33 mouse cellular contexts compared by ENCODE assay signal in the genomic region with DNA sequence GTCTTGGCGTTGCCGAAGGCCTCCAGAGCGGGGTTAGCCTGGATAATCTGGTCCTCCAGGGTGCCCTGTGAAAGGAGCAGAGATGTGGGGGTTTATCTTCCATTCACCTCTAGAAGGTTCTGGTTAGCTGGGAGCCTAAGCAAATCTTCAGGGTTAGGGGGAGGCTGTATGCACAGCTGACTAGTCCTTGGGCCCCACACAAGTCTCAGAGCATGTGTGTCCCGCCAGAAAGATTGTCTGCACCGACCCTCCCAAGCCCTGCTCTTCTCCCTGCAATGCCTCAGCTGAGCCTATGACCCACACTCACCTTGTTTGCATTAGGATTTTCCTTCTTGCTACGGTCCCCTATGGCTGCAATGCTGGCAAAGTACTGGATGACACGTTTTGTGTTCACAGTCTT. TPM values are rescaled to one million over a fixed set of nuclear protein-coding genes. Genes with fewer than 3 reads are reported as not detected.
DNase-seq lines count a peak whose midpoint lies in the region; ATAC-seq and TF ChIP-seq lines count a peak whose summit lies in the region.
"Had no signal": no experiment of that assay in that cellular context is flagged by ENCODE, and none has a peak within 500 bp of the region (broad histone marks: within the 10 kb centered on the region; RNA-seq: fewer than 3 reads in every experiment).

No protein-coding gene starts in this region.

- H3K9ac ChIP-seq in heart, embryonic 11.5 days (ENCODE audit: low read depth, low read length): peak overlapping the region; percentile 86
- H3K9ac ChIP-seq in heart, embryonic 14.5 days (ENCODE audit: low read length): peak overlapping the region; percentile 83
- peak overlapping the region; percentile 98 for H3K9ac ChIP-seq in heart, postnatal 0 days (replicated peaks; ENCODE audit: low read depth, low read length)
- H3K9ac ChIP-seq: embryonic facial prominence, embryonic 12.5 days; embryonic facial prominence, embryonic 15.5 days; forebrain, postnatal 0 days; hindbrain, embryonic 12.5 days; hindbrain, embryonic 15.5 days had no signal

- H3K36me3 ChIP-seq in heart, embryonic 11.5 days (ENCODE audit: control insufficient read depth, insufficient read depth, low read length): peaks cover 2% of the 10 kb centered on the region; the same call in 1 of the 2 replicates
- H3K36me3 ChIP-seq in heart, embryonic 14.5 days (ENCODE audit: control insufficient read depth, insufficient read depth, low read length): peaks cover 71% of the 10 kb centered on the region
- H3K36me3 ChIP-seq in heart, postnatal 0 days (replicated peaks; ENCODE audit: control insufficient read depth, insufficient read depth, low read length): peaks cover 74% of the 10 kb centered on the region
- H3K36me3 ChIP-seq: embryonic facial prominence, embryonic 12.5 days; embryonic facial prominence, embryonic 15.5 days; hindbrain, embryonic 12.5 days; hindbrain, embryonic 15.5 days had no signal

- H3K4me1 ChIP-seq in heart, embryonic 11.5 days (ENCODE audit: control insufficient read depth, insufficient read depth, low read length): peaks cover 3% of the 10 kb centered on the region; the same call in 1 of the 2 replicates
- peaks cover 23 to 36% of the 10 kb centered on the region in 2 experiments for H3K4me1 ChIP-seq in heart, embryonic 14.5 days (ENCODE audit: control insufficient read depth in 2 of 2, insufficient read depth in 2 of 2, low read length in 2 of 2)
- H3K4me1 ChIP-seq in heart, postnatal 0 days (ENCODE audit: control insufficient read depth, insufficient read depth): no peaks in the 10 kb centered on the region
- H3K4me1 ChIP-seq: embryonic facial prominence, embryonic 12.5 days; embryonic facial prominence, embryonic 15.5 days; hindbrain, embryonic 12.5 days; hindbrain, embryonic 15.5 days had no signal

- H3K27me3 ChIP-seq in heart, embryonic 11.5 days (ENCODE audit: control insufficient read depth, insufficient read depth, low read length): no peaks in the 10 kb centered on the region; the same call in 1 of the 2 replicates
- no peaks in the 10 kb centered on the region for H3K27me3 ChIP-seq in heart, embryonic 14.5 days (ENCODE audit: control insufficient read depth, insufficient read depth, low read length)
- H3K27me3 ChIP-seq in heart, postnatal 0 days (ENCODE audit: control insufficient read depth, insufficient read depth, low read length): no peaks in the 10 kb centered on the region
- H3K27me3 ChIP-seq: embryonic facial prominence, embryonic 12.5 days; embryonic facial prominence, embryonic 15.5 days; hindbrain, embryonic 12.5 days; hindbrain, embryonic 15.5 days had no signal

- peak overlapping the region; percentile 51 for H3K4me3 ChIP-seq in heart, embryonic 11.5 days (ENCODE audit: low read depth, low read length)
- peak overlapping the region; percentile 42 to 62 for H3K4me3 ChIP-seq in heart, embryonic 14.5 days (ENCODE audit: control insufficient read depth in 1 of 2, insufficient read depth in 1 of 2, low read depth in 1 of 2, low read length in 2 of 2)
- H3K4me3 ChIP-seq in heart, postnatal 0 days (ENCODE audit: low read depth, low read length): peak overlapping the region; percentile 70
- H3K4me3 ChIP-seq: embryonic facial prominence, embryonic 12.5 days; embryonic facial prominence, embryonic 15.5 days; gastrocnemius, adult 2 months; hindbrain, embryonic 12.5 days; hindbrain, embryonic 15.5 days had no signal

- no peak for TF ChIP-seq CTCF in heart, postnatal 0 days (IDR thresholded peaks at IDR 0.05; ENCODE audit: low read depth)

- intact Hi-C loops in heart, postnatal 14 days (cut with DNase I): no loop called here

- H3K27ac ChIP-seq in heart, embryonic 11.5 days (ENCODE audit: low read depth, low read length): peak overlapping the region; percentile 95
- peak overlapping the region; percentile 71 to 87 for H3K27ac ChIP-seq in heart, embryonic 14.5 days (replicated peaks in 1 of 2; ENCODE audit: control insufficient read depth in 1 of 2, insufficient read depth in 1 of 2, low read depth in 2 of 2, low read length in 2 of 2)
- peak overlapping the region; percentile 96 for H3K27ac ChIP-seq in heart, postnatal 0 days (ENCODE audit: low read depth)
- H3K27ac ChIP-seq: embryonic facial prominence, embryonic 12.5 days; embryonic facial prominence, embryonic 15.5 days; gastrocnemius, adult 2 months; hindbrain, embryonic 12.5 days; hindbrain, embryonic 15.5 days had no signal

- no peak for ATAC-seq in heart, embryonic 11.5 days (replicated peaks; ENCODE audit: insufficient number of reproducible peaks, low FRiP score, low TSS enrichment)
- no peak for ATAC-seq in heart, embryonic 14.5 days (ENCODE audit: insufficient number of reproducible peaks, insufficient read depth, low FRiP score, low read depth)
- no peak for ATAC-seq in heart, postnatal 0 days (ENCODE audit: insufficient read depth, low read depth)
- ATAC-seq: CD4-positive, CD25-positive, alpha-beta regulatory T cell, adult 4 months; forebrain, embryonic 14.5 days; forebrain, postnatal 0 days; intestine, postnatal 0 days had no signal

- H3K4me2 ChIP-seq in heart, embryonic 11.5 days: peak overlapping the region; percentile 66
- peak overlapping the region; percentile 66 for H3K4me2 ChIP-seq in heart, embryonic 14.5 days (ENCODE audit: low read length)
- H3K4me2 ChIP-seq in heart, postnatal 0 days (ENCODE audit: low read depth, low read length): peak overlapping the region; percentile 58
- H3K4me2 ChIP-seq: embryonic facial prominence, embryonic 12.5 days; embryonic facial prominence, embryonic 15.5 days; hindbrain, embryonic 12.5 days; hindbrain, embryonic 15.5 days had no signal

- 0 out of 2 replicates have a peak, but pooled peaks have one; percentile 19 for TF ChIP-seq EP300 in heart, postnatal 0 days (IDR thresholded peaks at IDR 0.05; ENCODE audit: low read depth)

- H3K9me3 ChIP-seq in heart, embryonic 11.5 days (replicated peaks; ENCODE audit: control insufficient read depth, low read length): no peaks in the 10 kb centered on the region
- no peaks in the 10 kb centered on the region for H3K9me3 ChIP-seq in heart, embryonic 14.5 days (ENCODE audit: control insufficient read depth, low read length)
- no peaks in the 10 kb centered on the region for H3K9me3 ChIP-seq in heart, postnatal 0 days (replicated peaks; ENCODE audit: control insufficient read depth, low read length)
- H3K9me3 ChIP-seq: embryonic facial prominence, embryonic 12.5 days; embryonic facial prominence, embryonic 15.5 days; hindbrain, embryonic 12.5 days; hindbrain, embryonic 15.5 days had no signal

- DNase-seq in heart, adult 8-10 months (ENCODE audit: low spot score): no peak
- no peak for DNase-seq in heart, postnatal 14 days
- no peak for DNase-seq in heart, postnatal 0 days (ENCODE audit: low spot score)
- DNase-seq in heart, adult 9 months (ENCODE audit: low spot score in 2 of 2): no peak
- DNase-seq: adrenal gland, adult 2 months; adrenal gland, postnatal 14 days; cerebellum, adult 11 months; cerebellum, adult 2 months; cerebellum, adult 9-11 months; cerebellum, postnatal 25 days; forebrain, postnatal 0 days; gastrocnemius, adult 2 months; gastrocnemius, postnatal 14 days; kidney, adult 2 months had no signal

- WGBS in heart, embryonic 11.5 days (ENCODE audit: insufficient replicate concordance): 63% methylated on average over 7 of the region's 7 CpGs
- WGBS in heart, embryonic 14.5 days: 46% methylated on average over 7 of the region's 7 CpGs
- WGBS in heart, postnatal 0 days: 35% methylated on average over 7 of the region's 7 CpGs

RNA-seq across cellular contexts. Expression of a gene that starts 4.0 kb away (rescaled TPM):
- polyA plus RNA-seq in heart, embryonic 11.5 days (2014; fragmentation: Nextera tagmentation; extraction: Ambion mirVana): 2,306 and 2,903 TPM in 2 replicates
- over 10,000 TPM; 18,156 to 23,973 (median 22,335) TPM for total RNA-seq in heart, adult 8-10 months (2022)
- 2,542 and 2,728 TPM in 2 replicates for polyA plus RNA-seq in heart, embryonic 14.5 days (2014; fragmentation: Nextera tagmentation; extraction: Ambion mirVana)
- total RNA-seq in heart, postnatal 14 days (2021): over 10,000 TPM; 23,215 to 24,603 TPM
- total RNA-seq in heart, postnatal 0 days (2014; rRNA removed; ENCODE audit: low replicate concordance): 3,860 and 3,976 TPM in 2 replicates
- polyA plus RNA-seq in heart, postnatal 0 days (2015; fragmentation: Nextera tagmentation; extraction: Ambion mirVana): 8,242 and 9,737 TPM in 2 replicates
- total RNA-seq: adrenal gland, adult 2 months; common myeloid progenitor, adult 5-6 weeks; hematopoietic stem cell, adult 5-6 weeks; MEL had no signal
- polyA plus RNA-seq: adrenal gland, adult 2 months; CD4-positive, CD25-positive, alpha-beta regulatory T cell, adult 4 months; forebrain, embryonic 11.5 days had no signal

RNA-seq across cellular contexts. Expression of a gene that starts 14.0 kb away (rescaled TPM):
- polyA plus RNA-seq in heart, embryonic 11.5 days (2014; fragmentation: Nextera tagmentation; extraction: Ambion mirVana): not detected in 2 replicates
- not detected for total RNA-seq in heart, adult 8-10 months (2022)
- polyA plus RNA-seq in heart, embryonic 14.5 days (2014; fragmentation: Nextera tagmentation; extraction: Ambion mirVana): not detected in 2 replicates
- total RNA-seq in heart, postnatal 14 days (2021): not detected
- not detected in 2 replicates for total RNA-seq in heart, postnatal 0 days (2014; rRNA removed; ENCODE audit: low replicate concordance)
- polyA plus RNA-seq in heart, postnatal 0 days (2015; fragmentation: Nextera tagmentation; extraction: Ambion mirVana): not detected in 2 replicates
- total RNA-seq: adrenal gland, adult 2 months; adrenal gland, postnatal 14 days; adrenal gland, postnatal 4 days; common myeloid progenitor, adult 5-6 weeks; forebrain, postnatal 0 days; gastrocnemius, adult 2 months; gastrocnemius, postnatal 14 days; gastrocnemius, postnatal 4 days; hematopoietic stem cell, adult 5-6 weeks; MEL had no signal
- polyA plus RNA-seq: adrenal gland, adult 2 months; C2C12; CD4-positive, CD25-positive, alpha-beta regulatory T cell, adult 4 months; cerebellum, adult 2 months; embryonic facial prominence, embryonic 12.5 days; embryonic facial prominence, embryonic 15.5 days; forebrain, embryonic 11.5 days; forebrain, embryonic 14.5 days; forebrain, postnatal 0 days; frontal cortex, adult 2 months; hindbrain, embryonic 12.5 days; hindbrain, embryonic 15.5 days; intestine, embryonic 14.5 days; intestine, postnatal 0 days; kidney, adult 2 months; kidney, embryonic 14.5 days had no signal

RNA-seq across cellular contexts. Expression of a gene that starts 26.7 kb away (rescaled TPM):
- polyA plus RNA-seq in heart, embryonic 11.5 days (2014; fragmentation: Nextera tagmentation; extraction: Ambion mirVana): 0.49 and 0.90 TPM in 2 replicates
- 1 to 10 TPM in 1 of 4 experiments, under 1 TPM in 1, not detected in 2; 0.41 to 1.2 TPM for total RNA-seq in heart, adult 8-10 months (2022)
- 0.58 and 0.72 TPM in 2 replicates for polyA plus RNA-seq in heart, embryonic 14.5 days (2014; fragmentation: Nextera tagmentation; extraction: Ambion mirVana)
- under 1 TPM; 0.49 to 0.60 TPM for total RNA-seq in heart, postnatal 14 days (2021)
- 3.1 and 8.1 TPM in 2 replicates for total RNA-seq in heart, postnatal 0 days (2014; rRNA removed; ENCODE audit: low replicate concordance)
- 0.34 and 0.85 TPM in 2 replicates for polyA plus RNA-seq in heart, postnatal 0 days (2015; fragmentation: Nextera tagmentation; extraction: Ambion mirVana)
- total RNA-seq: common myeloid progenitor, adult 5-6 weeks; hematopoietic stem cell, adult 5-6 weeks; MEL had no signal
- polyA plus RNA-seq: C2C12; CD4-positive, CD25-positive, alpha-beta regulatory T cell, adult 4 months had no signal

RNA-seq across cellular contexts. Expression of a gene that starts 30.2 kb away (rescaled TPM):
- polyA plus RNA-seq in heart, embryonic 11.5 days (2014; fragmentation: Nextera tagmentation; extraction: Ambion mirVana): not detected in 2 replicates
- not detected for total RNA-seq in heart, adult 8-10 months (2022)
- not detected in 2 replicates for polyA plus RNA-seq in heart, embryonic 14.5 days (2014; fragmentation: Nextera tagmentation; extraction: Ambion mirVana)
- total RNA-seq in heart, postnatal 14 days (2021): not detected
- total RNA-seq in heart, postnatal 0 days (2014; rRNA removed; ENCODE audit: low replicate concordance): not detected in 2 replicates
- polyA plus RNA-seq in heart, postnatal 0 days (2015; fragmentation: Nextera tagmentation; extraction: Ambion mirVana): 0.11 TPM in 1 of 2 replicates, not detected in the other
- total RNA-seq: adrenal gland, adult 2 months; adrenal gland, postnatal 14 days; adrenal gland, postnatal 4 days; common myeloid progenitor, adult 5-6 weeks; gastrocnemius, adult 2 months; gastrocnemius, postnatal 14 days; gastrocnemius, postnatal 4 days; hematopoietic stem cell, adult 5-6 weeks; MEL had no signal
- polyA plus RNA-seq: C2C12; CD4-positive, CD25-positive, alpha-beta regulatory T cell, adult 4 months; forebrain, embryonic 11.5 days; hindbrain, embryonic 12.5 days; intestine, postnatal 0 days; kidney, adult 2 months; kidney, embryonic 14.5 days had no signal

RNA-seq across cellular contexts. Expression of a gene that starts 31.7 kb away (rescaled TPM):
- polyA plus RNA-seq in heart, embryonic 11.5 days (2014; fragmentation: Nextera tagmentation; extraction: Ambion mirVana): 3,446 and 4,122 TPM in 2 replicates
- total RNA-seq in heart, adult 8-10 months (2022): 1,000 to 10,000 TPM; 1,453 to 2,519 (median 2,136) TPM
- 5,319 and 5,796 TPM in 2 replicates for polyA plus RNA-seq in heart, embryonic 14.5 days (2014; fragmentation: Nextera tagmentation; extraction: Ambion mirVana)
- total RNA-seq in heart, postnatal 14 days (2021): 1,000 to 10,000 TPM; 2,004 to 2,187 TPM
- 4,273 and 4,731 TPM in 2 replicates for total RNA-seq in heart, postnatal 0 days (2014; rRNA removed; ENCODE audit: low replicate concordance)
- polyA plus RNA-seq in heart, postnatal 0 days (2015; fragmentation: Nextera tagmentation; extraction: Ambion mirVana): 1,026 and 1,537 TPM in 2 replicates
- total RNA-seq: adrenal gland, adult 2 months; common myeloid progenitor, adult 5-6 weeks; hematopoietic stem cell, adult 5-6 weeks; MEL had no signal
- polyA plus RNA-seq: adrenal gland, adult 2 months; CD4-positive, CD25-positive, alpha-beta regulatory T cell, adult 4 months had no signal
